Mouse (Mus musculus) limb, embryonic 14.5 days (tissue): ENCODE results near the gene B430305J03Rik. TPM values are rescaled to one million over a fixed set of nuclear protein-coding genes. Genes with fewer than 3 reads are reported as not detected.

ENCODE experiments used
- ATAC-seq: fragments of 200-750 bp; cut with Nextera tagmentation; 2 replicates; pipeline ENCODE4 v1.8.0; 2017; ENCODE audit warnings: low read depth, moderate number of reproducible peaks, moderate TSS enrichment; ENCODE audit not compliant: low FRiP score
- DNase-seq: peaks from one replicate; pipeline ENCODE4 v3.0.0-alpha.2; 2015; ENCODE audit warnings: low spot score
- H3K27ac ChIP-seq: fragments of 300-500 bp; sonication (generic); replicated peaks from 2 replicates; pipeline ENCODE4 v1.5.1; 2014; ENCODE audit warnings: low read depth, mild to moderate bottlenecking, low read length, moderate library complexity, mixed read lengths
- H3K27me3 ChIP-seq: fragments of 300-500 bp; sonication (generic); 2 replicates; pipeline ENCODE4 v1.6.1; 2014; ENCODE audit warnings: low read length, mixed read lengths; ENCODE audit not compliant: control insufficient read depth, insufficient read depth
- H3K36me3 ChIP-seq: fragments of 300-500 bp; sonication (generic); 2 replicates; pipeline ENCODE4 v1.6.1; 2014; ENCODE audit warnings: mild to moderate bottlenecking, low read length, moderate library complexity, mixed read lengths; ENCODE audit not compliant: control insufficient read depth, insufficient read depth
- H3K4me1 ChIP-seq: fragments of 300-500 bp; sonication (generic); 2 replicates; pipeline ENCODE4 v1.6.1; 2014; ENCODE audit warnings: antibody characterized with exemption, low read length, mixed read lengths; ENCODE audit not compliant: control insufficient read depth, insufficient read depth
- H3K4me2 ChIP-seq: fragments of 300-500 bp; sonication (generic); replicated peaks from 2 replicates; pipeline ENCODE4 v1.6.1; 2014; ENCODE audit warnings: low read depth, mild to moderate bottlenecking, low read length, moderate library complexity; ENCODE audit not compliant: severe bottlenecking
- H3K4me3 ChIP-seq: fragments of 300-500 bp; sonication (generic); replicated peaks from 2 replicates; pipeline ENCODE4 v1.5.1; 2014; ENCODE audit warnings: low read length
- H3K9ac ChIP-seq: fragments of 300-500 bp; sonication (generic); 2 replicates; pipeline ENCODE4 v1.6.1; 2014; ENCODE audit warnings: mild to moderate bottlenecking, low read depth, low read length, moderate library complexity; ENCODE audit not compliant: severe bottlenecking
- H3K9me3 ChIP-seq: fragments of 300-500 bp; sonication (generic); 2 replicates; pipeline ENCODE4 v1.6.1; 2016; ENCODE audit warnings: low read length; ENCODE audit not compliant: control insufficient read depth
- POLR2A ChIP-seq: fragments of 200-500 bp; IDR thresholded peaks from 2 replicates; pipeline ENCODE4 v1.8.0; 2012; ENCODE audit warnings: inconsistent platforms, mild to moderate bottlenecking, moderate library complexity, borderline replicate concordance; ENCODE audit not compliant: insufficient read depth, insufficient read length; ENCODE audit errors: extremely low read depth
- WGBS: fragments of 180-500 bp; shearing (Covaris S2); extraction: QIAGEN DNeasy Blood & Tissue Kit; methylation state at CpG from one replicate; pipeline ENCODE4 v1.1.7; 2014; 5-methylcytosine and 5-hydroxymethylcytosine counted together
- polyA plus RNA-seq, 2 experiments: library from polyadenylated mRNA; depleted of rRNA in 1 of 2; stranded (reverse) in 1 of 2; unstranded in 1 of 2; fragments of >200 nt; fragmentation: Nextera tagmentation in 1 of 2; extraction: Ambion mirVana in 1 of 2; gene quantifications; 2 replicates each; pipeline versions ENCODE4 v1.2.1 to v1.2.3; 2012 to 2014

B430305J03Rik gene
- polyA plus RNA-seq, 2 experiments = 0.34 TPM; not detected in 1

DNA sequence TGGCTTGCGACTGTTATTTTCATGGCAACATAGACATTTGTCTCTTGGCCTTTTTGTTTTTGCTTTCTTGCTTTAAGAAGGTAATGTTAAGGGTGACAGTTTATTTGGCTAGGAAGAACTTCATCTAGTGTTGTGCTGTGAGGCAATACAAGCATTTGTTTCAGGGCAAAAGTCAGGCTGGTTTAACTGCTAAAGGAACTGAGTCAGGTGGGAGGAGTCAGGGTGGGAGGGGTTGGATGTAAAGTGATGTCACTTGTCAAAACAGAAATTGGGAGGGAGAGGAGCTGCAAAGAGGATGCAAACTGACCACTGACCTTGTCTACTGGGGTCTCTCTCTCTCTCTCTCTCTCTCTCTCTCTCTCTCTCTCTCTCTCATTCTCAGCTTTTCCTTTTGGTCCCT, 2.7 kb upstream of the B430305J03Rik start:
- no peak for ATAC-seq
- DNase-seq = no peak
- Histone ChIP-seq H3K9ac (no peak overlapping the region), H3K4me1 (peaks cover 5% of the 10 kb centered on the region), H3K36me3 (no peaks in the 10 kb centered on the region), H3K27ac (no peak overlapping the region), H3K4me3 (no peak overlapping the region), H3K27me3 (no peaks in the 10 kb centered on the region), H3K4me2 (no peak overlapping the region), H3K9me3 (no peaks in the 10 kb centered on the region)
- no peak for TF ChIP-seq POLR2A
- 94% methylated on average over 1 of the region's 1 CpGs for WGBS

DNA sequence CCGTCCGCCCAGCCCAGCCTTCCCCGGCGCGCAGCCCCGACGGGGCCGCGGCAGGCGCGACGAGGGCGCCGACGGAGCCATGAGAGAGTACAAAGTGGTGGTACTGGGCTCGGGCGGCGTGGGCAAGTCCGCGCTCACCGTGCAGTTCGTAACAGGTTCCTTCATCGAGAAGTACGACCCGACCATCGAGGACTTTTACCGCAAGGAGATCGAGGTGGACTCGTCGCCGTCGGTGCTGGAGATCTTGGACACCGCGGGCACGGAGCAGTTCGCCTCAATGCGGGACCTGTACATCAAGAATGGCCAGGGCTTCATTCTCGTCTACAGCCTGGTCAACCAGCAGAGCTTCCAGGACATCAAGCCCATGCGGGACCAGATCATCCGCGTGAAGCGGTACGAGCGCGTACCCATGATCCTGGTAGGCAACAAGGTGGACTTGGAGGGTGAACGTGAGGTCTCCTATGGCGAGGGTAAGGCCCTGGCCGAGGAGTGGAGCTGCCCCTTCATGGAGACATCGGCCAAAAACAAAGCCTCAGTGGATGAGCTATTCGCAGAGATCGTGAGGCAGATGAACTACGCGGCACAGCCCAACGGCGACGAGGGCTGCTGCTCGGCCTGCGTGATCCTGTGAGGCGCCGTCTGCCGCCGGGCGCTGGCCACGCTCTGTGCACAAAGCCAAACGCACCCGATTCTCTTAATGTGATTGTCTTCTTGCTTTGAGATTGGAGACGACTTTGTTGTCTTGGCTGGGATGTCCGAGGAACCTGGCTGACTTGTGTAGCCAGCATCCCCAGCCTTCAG, 573 bp downstream of the B430305J03Rik start:
- H3K4me1 ChIP-seq = peaks cover 5% of the 10 kb centered on the region
- no peaks in the 10 kb centered on the region for H3K27me3 ChIP-seq
- H3K36me3 ChIP-seq = no peaks in the 10 kb centered on the region
- peak overlapping the region; percentile 49 for H3K27ac ChIP-seq
- DNase-seq (peak; percentile 25), ATAC-seq (no peak)
- WGBS = under 1% methylated on average over 56 of the region's 68 CpGs
- peak overlapping the region; percentile 79 for H3K4me2 ChIP-seq
- no peaks in the 10 kb centered on the region for H3K9me3 ChIP-seq
- peak overlapping the region; percentile 81 for H3K4me3 ChIP-seq
- no peak for TF ChIP-seq POLR2A
- peak overlapping the region; percentile 81 for H3K9ac ChIP-seq

DNA sequence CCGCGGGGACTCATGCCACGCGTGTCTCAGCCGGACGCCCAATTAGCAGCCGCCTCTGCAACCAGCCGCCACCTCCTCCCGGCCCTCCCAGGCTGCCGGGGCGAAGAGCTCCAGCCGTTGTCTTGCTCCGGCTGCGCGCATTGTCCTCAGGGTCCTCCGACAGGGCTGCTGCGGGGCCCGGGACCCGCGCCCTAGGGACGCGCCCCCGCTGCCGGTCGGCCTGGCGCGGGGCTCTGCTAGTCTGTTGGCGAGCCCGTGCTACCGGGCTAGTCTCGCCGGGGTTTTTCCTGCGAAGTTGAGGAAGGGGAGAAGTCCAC, 1.1 kb downstream of the B430305J03Rik start:
- peak overlapping the region; percentile 81 for H3K9ac ChIP-seq
- ATAC-seq (peak; percentile 7), DNase-seq (no peak)
- H3K9me3 ChIP-seq = no peaks in the 10 kb centered on the region
- no peaks in the 10 kb centered on the region for H3K36me3 ChIP-seq
- peak overlapping the region; percentile 49; the same call in 1 of the 2 replicates for H3K27ac ChIP-seq
- H3K4me1 ChIP-seq = peaks cover 5% of the 10 kb centered on the region
- peak overlapping the region; percentile 81 for H3K4me3 ChIP-seq
- no peaks in the 10 kb centered on the region for H3K27me3 ChIP-seq
- TF ChIP-seq POLR2A = no peak
- WGBS = under 1% methylated on average over 22 of the region's 33 CpGs
- H3K4me2 ChIP-seq = peak overlapping the region; percentile 79

DNA sequence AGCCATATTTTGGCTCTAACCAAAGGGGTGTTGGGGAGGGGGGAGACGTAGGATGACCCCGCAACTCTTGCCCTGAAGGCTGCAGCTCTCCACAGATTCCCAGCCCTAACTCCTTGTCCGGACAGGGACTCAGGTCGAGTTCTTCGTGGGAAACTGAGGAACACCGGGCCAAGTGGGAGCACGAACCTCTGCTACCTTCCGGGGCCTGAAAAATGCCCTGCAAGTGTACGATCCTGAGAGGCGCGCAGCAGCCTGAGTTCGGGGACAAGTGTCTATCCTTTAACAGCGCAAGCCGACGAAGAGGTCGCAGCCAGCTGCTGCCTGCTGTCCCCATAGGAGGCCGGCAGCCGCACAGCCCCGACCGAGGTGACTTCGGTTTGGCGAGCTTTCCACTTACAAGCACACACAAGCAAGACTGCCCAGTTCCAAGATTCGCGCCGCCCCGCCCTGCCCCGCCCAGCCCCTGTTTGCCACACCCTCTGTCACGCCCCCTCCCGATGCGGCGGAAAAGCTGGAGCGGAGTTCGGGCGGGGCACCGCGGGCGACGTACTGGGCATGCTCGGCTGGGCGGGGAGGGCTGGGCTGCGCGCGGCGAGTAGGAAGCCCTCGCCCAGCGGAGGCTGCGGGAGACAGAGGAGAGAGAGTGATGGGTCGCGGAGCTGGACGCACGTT, 1.6 kb downstream of the B430305J03Rik start:
- peak; percentile 90 for DNase-seq
- H3K27me3 ChIP-seq = no peaks in the 10 kb centered on the region
- no peaks in the 10 kb centered on the region for H3K9me3 ChIP-seq
- H3K4me2 ChIP-seq = peak overlapping the region; percentile 79
- under 1% methylated on average over 43 of the region's 51 CpGs for WGBS
- H3K36me3 ChIP-seq = no peaks in the 10 kb centered on the region
- H3K9ac ChIP-seq = peak overlapping the region; percentile 81
- H3K4me1 ChIP-seq = peaks cover 5% of the 10 kb centered on the region
- peak; percentile 87 for ATAC-seq
- H3K4me3 ChIP-seq = peak overlapping the region; percentile 81
- TF ChIP-seq POLR2A = peak; percentile 84; the same call in 1 of the 2 replicates
- H3K27ac ChIP-seq = peak overlapping the region; percentile 84

DNA sequence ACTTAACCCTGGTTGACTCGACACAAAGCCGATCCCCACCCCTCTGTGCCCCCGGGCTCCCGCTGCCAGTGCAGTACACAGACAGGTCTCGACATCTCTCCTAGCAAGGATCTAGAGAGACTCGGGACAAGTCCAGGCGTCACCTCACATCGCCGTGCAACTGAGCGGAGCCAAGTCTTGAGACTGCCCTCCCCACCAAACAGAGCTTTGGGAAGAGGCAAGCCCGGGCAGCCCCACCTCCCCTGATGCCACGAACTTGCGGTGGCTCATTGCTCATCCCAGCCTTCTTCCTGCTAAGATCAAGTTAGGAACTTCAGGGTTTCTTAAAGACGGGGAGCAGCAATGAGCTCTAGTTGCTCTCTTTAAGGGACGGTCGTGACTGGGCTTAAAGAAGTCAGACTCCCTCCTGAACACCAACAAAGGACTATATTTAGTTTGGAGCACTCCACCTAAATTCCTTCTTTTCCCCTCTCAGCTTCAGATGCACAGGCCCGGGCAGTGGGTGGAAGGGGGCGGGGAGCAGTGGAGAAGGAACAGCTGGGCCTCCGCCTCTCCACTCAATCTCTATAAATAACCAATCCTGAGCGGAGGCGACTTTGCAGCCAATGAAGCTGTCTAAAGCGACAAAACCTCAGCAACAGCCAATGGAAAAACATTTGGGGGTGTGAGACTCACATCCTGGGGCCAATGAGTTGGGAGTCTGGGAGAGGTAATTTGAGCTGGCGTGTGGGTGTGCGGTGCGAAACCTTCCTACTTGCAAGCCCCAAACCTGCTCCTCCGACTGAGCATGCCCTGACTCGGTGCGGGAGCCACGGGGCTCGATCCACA, 2.4 kb downstream of the B430305J03Rik start:
- peak overlapping the region; percentile 81 for H3K4me3 ChIP-seq

More for the DNA sequence above, 2.4 kb downstream of the B430305J03Rik start:
- ATAC-seq (peak; percentile 94), DNase-seq (peak; percentile 99)
- Histone ChIP-seq H3K4me1 (peaks cover 5% of the 10 kb centered on the region), H3K9ac (peak overlapping the region; percentile 81), H3K27ac (peak overlapping the region; percentile 91), H3K9me3 (no peaks in the 10 kb centered on the region), H3K4me2 (peak overlapping the region; percentile 88), H3K36me3 (no peaks in the 10 kb centered on the region), H3K27me3 (no peaks in the 10 kb centered on the region)
- WGBS = 1% methylated on average over 30 of the region's 30 CpGs
- TF ChIP-seq POLR2A = peak; percentile 63; the same call in 1 of the 2 replicates
